Mouse (Mus musculus) left cerebral cortex, postnatal 10 days (tissue): Measurements from ENCODE around the gene Cog4. TPM values are rescaled to one million over a fixed set of nuclear protein-coding genes. Genes with fewer than 3 reads are reported as not detected.

Source experiments
- total RNA-seq, 2 experiments: library from RNA; stranded (reverse); gene quantifications; 2 replicates each; pipeline ENCODE4 v1.2.3; 2021

The Cog4 gene
- total RNA-seq, 2 experiments from 2014 or later = 50.8 to 59.0 TPM

Other genes starting within 250 kb of the Cog4 start
- gene Vac14, start 228.0 kb upstream of the Cog4 start, total RNA-seq = 10 to 100 TPM; 30.5 to 32.5 TPM
- 100 to 1,000 TPM; 214 to 236 TPM for gene Mtss1l, start 125.1 kb upstream of the Cog4 start, total RNA-seq
- gene Il34, start 40.7 kb upstream of the Cog4 start, total RNA-seq = 10 to 100 TPM; 74.9 to 82.0 TPM
- gene Sf3b3, start 187 bp downstream of the Cog4 start, total RNA-seq = 10 to 100 TPM; 56.0 to 58.3 TPM
- 10 to 100 TPM; 11.5 to 12.0 TPM for gene Fuk, start 55.9 kb downstream of the Cog4 start, total RNA-seq
- gene St3gal2, start 73.3 kb downstream of the Cog4 start, total RNA-seq = 10 to 100 TPM; 85.5 to 86.1 TPM
- 10 to 100 TPM; 30.9 to 34.4 TPM for gene Ddx19a, start 151.2 kb downstream of the Cog4 start, total RNA-seq
- 10 to 100 TPM; 27.2 to 28.2 TPM for gene Ddx19b, start 185.2 kb downstream of the Cog4 start, total RNA-seq
- gene Aars, start 186.5 kb downstream of the Cog4 start, total RNA-seq = 100 to 1,000 TPM in 1 of 2 experiments, 10 to 100 TPM in 1; 96.8 to 102 TPM
- gene Exosc6, start 209.7 kb downstream of the Cog4 start, total RNA-seq = not detected
- gene Clec18a, start 245.8 kb downstream of the Cog4 start, total RNA-seq = under 1 TPM in 1 of 2 experiments, not detected in 1; 0.26 TPM
- gene Pdpr, start 248.0 kb downstream of the Cog4 start, total RNA-seq = 10 to 100 TPM; 28.6 to 30.8 TPM